Mouse (Mus musculus) frontal cortex, adult (tissue): ENCODE results near the gene Rpl36al.
"Not testable (repeated sequence)": the region's sequence is repeated elsewhere in the genome, so short reads cannot be mapped to it uniquely, and the experiment has no call there.

Source experiments
- ATAC-seq: cut with Nextera tagmentation; 2 replicates; pipeline ENCODE4 v1.9.2; 2017; ENCODE audit warnings: mild to moderate bottlenecking, moderate library complexity, mixed read lengths; ENCODE audit not compliant: low TSS enrichment

Rpl36al gene

DNA sequence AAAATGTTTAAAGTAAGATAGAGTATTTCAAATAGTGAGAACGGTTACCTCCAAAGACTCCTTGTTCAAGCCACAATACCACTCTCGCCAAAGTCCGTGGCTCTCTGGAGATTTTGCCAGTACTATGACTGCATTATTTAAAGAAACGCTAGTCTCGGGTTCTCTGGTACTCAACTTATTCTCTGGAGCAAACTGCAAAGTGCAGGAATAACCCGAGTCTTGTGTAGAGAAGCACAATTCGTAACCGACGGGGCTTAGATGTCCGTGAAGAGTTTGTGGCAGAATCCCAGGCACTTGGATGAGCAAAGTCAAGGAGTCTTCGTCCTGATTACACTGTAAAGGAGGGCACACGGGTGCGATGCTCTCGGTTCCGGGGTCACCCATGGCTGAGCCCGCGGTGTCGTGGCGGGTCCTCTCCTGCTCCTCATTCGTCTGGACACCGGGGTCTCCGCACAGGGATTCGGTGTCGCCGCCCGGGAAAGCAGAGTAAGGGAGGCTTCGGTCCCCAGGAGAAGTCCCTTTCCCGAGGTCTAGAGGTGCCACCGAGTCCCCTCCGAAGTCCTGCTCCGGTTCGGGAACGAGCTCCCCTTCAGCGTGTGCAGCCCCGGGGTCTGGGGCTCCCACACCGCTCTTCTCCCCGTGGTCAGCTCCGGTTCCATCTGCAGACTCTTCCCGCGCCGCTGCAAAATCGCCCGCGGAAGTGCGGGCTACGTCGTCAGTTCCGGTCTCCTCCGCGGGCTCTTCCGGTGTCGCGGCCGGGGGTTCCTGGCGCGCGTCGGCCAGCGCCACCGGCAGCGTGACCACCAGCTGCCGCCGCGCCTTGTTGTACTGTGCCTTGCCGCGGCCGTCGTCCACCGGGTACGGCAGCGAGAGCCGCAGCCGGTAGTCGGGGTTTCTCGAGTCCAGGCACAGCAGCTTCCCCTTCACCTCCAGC, 12.8 kb upstream of the Rpl36al start, which contains the start of gene Gm49383:
Gene Gm49383, minus strand, starts transcription at position 661 of the 934 bp plus-strand sequence.
- peak; percentile 93 for ATAC-seq

DNA sequence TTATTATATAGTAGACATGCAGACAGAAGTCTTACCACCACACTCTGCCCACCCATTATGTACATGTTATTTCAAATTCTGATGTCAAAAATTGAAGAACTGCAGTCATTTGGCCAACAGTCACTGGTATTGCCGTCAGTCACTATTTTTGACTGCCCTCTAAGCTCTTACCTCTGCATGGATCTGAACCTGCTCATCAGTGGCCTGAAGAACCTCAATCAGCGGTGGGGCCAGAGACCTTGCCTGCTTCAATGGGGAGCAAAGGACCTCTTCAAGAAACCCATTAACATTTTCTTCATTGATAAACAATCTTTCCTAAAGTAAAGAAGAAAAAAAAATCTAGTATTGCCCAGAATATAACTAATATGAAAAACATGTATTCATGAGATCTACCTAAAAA, 8.8 kb upstream of the Rpl36al start:
- ATAC-seq: no peak

DNA sequence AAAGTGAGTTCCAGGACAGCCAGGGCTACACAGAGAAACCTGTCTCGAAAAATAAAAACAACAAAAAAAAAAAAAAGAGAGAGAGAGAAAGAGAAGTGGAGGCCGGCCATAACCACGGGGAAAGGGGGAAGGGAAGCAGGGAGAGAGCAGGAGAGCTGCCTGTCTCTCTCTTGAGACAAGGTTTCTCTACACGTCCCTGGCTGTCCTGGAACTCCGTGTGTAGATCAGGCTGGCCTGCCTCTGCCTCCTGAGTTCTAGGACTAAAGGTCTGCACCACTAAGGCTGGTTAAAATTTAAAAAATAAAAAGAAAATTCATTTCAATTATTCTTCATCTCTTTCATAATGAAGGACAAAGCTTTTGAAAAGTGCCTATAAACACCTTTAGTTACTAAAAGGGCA, 7.5 kb upstream of the Rpl36al start:
- no peak for ATAC-seq

DNA sequence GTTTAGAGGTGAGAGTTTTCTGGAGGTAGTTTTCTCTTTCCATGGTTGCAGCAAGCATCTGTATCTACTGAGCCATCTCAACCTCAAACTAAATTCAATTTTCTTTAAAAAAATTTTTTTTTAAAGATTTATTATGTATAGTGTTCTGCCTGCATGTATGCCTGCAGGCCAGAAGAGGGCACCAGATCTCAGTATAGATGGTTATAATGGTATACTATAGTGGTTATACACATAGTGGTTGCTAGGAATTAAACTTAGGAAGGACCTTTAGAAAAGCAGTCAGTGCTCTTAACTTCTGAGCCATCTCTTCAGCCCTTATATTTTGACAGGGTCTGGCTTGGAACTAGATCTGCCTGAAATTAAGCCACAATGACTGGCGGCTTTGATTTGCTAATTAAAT, 6.6 kb upstream of the Rpl36al start:
- no peak for ATAC-seq

DNA sequence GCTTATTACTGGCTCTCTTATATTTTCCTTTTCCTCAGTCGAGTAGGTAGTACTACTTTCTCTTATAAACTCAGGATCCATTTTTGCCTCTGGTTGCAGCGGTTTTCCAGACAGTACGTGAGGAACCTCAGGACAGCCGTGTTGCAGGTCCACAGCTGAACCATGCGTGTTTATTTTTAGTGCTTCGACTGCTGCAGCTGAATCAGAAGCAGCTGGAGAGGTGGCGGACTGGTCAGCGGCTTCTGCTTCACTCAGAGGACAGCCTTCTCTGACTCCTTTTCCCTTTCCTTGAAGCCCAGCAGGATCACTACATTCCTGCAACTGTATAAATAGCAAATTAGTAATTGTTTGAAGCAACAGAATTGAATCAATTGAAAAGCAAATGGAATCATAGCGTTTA, 6.2 kb upstream of the Rpl36al start:
- no peak for ATAC-seq

DNA sequence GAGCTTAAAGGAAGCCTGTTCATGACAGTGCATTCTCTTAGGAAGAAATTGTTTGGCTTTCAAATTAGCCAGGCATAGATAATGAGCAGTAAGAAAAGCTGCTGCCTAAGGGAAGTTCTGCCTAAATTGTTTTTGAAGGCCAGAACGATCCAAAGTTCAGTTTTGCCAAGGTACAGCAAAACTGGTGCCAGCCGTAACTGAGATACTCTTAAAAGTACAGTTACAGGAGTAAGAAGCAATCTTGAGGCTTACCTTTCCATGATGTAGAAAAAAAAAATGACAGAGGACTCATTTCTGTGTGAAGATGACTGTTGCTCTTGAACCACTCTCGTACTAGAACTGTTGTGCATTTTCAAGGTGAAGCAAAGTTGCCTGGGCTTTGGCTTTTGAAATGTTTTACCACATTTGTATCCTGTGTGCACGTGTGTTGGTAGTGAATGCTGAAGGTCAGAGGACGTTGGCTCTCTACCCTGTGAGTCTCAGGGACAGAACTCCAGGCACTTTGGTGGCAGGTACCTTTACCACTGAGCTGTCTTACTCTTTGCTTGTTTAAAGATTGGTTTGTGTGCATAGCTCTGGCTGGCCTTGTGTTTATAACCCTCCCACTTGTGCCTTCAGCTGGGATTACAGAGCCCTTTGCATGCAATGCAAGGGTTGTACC, 3.1 kb upstream of the Rpl36al start:
- ATAC-seq: no peak

DNA sequence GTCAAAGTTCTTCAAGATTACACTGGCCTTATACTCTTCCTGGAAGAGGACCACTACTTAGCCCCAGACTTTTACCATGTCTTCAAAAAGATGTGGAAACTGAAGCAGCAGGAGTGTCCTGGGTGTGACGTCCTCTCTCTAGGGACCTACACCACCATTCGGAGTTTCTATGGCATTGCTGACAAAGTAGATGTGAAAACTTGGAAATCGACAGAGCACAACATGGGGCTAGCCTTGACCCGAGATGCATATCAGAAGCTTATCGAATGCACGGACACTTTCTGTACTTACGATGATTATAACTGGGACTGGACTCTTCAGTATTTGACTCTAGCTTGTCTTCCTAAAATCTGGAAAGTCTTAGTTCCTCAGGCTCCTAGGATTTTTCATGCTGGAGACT, 1.5 kb upstream of the Rpl36al start:
- no peak for ATAC-seq

DNA sequence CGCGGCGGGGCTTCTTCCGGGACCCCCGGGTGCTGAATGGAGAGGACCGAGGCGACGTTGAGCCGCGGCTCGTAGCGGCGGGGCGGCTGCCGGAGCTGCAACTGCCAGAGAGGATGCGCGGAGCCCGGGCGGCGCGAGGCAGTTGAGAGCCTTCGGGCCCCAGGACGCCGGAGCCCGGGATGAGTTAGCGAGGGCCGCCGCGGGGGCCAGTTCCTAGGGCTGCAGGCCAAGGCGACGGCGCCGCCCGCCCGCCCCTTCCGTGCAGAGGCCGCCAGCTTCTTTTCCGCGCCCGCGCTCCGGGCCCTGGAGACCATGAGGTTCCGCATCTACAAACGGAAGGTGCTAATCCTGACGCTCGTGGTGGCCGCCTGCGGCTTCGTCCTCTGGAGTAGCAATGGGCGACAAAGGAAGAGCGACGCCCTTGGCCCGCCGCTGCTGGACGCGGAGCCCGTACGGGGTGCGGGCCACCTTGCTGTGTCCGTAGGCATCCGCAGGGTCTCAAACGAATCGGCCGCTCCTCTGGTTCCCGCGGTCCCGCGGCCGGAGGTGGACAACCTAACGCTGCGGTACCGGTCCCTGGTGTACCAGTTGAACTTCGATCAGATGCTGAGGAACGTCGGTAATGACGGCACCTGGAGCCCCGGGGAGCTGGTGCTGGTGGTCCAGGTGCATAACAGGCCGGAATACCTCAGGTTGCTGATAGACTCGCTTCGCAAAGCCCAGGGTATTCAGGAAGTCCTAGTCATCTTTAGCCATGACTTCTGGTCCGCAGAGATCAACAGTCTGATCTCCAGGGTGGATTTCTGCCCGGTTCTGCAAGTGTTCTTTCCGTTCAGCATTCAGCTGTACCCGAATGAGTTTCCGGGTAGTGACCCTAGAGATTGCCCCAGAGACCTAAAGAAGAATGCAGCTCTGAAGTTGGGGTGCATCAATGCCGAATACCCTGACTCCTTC, 736 bp upstream of the Rpl36al start:
- ATAC-seq: peak; percentile 58

DNA sequence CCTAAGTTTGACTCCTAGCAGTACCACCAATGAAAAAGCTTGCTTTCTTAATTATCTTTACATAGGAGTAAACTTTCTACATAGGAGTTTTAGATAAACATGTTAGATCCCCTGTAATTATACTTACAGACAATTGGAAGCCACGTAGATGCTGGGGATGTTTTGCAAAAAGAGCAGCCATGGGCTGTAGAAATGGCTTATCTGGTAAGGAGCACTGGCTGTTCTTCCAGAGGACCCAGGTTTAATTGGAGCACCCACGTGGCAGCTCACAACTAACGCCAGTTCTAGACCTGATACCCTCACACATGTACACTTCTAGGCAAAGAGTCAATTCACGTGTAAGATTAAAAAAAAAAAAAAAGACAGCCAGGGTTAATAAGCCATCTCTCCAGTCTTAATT, 2.1 kb downstream of the Rpl36al start:
- no peak for ATAC-seq

DNA sequence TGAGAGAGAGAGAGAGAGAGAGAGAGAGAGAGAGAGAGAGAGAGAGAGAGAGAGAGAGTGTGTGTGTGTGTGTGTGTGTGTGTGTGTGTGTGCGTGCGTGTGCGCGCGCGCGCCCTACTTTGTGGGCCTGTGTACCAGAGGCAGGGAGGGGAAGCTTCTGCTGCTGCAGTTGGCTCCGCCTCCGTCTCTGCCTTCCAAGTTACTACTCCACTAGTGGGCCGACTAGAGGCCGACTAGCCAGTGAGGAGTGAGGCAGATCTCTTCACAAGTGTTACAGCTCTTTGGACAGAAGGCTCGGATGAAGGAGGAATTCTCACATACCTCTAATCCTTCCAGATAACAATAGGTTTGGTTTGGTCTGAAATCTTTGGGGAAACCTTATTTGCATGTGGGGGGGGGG, 4.5 kb downstream of the Rpl36al start:
- no peak for ATAC-seq

DNA sequence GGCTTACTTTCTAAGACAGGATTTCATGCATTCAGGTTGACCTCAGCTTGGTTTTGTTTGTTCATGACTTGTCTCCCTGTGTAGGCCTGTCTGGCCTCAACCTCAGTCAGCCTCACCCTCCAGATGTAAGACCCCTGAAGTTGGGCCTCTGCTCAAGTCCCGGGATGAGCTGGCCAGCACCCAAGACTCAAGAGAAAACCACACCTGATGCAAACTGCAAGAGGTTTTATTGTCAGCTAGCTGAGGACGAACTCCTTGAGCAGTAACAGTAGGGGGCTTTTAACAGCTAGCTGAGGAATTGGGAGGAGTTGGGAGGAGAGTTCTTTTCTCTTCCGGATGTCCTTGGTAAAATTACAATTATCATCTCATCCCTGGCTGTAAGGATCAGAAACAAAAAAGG, 6.4 kb downstream of the Rpl36al start:
- no peak for ATAC-seq

DNA sequence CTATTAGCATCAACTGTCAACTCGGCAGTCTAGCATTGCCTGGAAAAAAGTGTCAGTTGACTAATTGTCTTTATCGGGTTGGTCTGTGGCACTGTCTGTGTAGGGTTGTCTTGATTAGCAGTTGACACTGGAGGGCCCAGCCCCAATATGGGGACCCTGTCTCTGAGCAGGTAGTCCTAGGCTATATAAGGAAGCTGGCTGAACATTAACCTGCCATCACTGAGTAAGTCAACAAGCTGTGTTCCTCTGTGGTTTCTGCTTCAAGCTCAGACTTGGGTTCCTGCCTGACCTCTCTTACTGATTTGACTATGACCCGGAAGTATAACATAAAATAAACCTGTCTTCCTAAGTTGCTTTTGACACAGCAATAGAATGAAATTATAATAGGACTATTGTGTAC, 7.9 kb downstream of the Rpl36al start:
- ATAC-seq: no peak

DNA sequence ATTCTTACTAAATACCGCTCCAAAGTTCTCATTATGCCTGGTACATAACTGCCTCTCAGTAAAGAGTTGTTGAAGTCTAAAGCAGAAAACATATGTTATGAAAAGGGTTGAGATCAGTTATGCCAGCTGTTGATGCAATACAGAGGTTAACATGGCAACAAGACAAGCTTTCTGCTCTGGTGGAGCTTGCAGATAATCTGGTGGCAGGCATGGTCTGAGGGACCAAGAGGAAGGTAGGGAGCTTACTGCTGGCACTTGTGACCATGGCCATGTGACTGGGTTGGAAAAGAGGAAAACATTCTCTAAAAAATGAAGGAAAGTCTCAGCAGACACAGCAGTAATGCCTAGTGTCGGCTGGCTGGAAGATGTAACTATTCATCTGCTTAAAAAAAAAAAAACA, 12.6 kb downstream of the Rpl36al start:
- no peak for ATAC-seq

DNA sequence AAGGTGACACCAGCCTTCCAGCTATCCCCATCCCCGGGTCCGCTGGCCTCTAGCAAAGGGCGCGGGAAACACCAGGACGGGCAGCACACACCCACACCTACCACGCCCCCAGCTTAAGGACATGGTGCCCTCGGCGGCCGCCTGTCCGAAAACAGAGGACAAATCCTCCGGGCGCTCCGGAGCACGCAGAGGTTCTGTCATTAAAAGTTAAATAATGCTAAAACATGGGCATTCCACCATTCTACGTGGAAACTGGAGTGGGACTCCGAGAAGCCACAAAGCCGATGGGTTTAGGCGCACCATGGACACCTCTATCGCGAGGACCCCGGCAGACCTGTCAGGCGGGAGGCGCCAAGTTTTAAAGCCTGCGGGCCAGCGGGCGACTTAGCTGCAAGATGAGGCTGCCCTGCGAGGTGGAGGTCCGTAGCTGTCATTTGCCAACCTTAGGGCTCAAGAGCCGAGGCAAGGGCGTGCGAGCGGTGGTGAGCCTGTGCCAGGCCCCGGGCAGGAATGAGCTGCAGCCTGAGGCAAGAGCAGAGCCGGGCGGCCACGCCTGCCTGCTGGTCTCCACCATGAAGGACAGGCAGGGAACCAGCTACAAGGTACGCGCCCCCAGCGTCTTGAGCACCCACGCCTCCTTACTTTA, 15.3 kb downstream of the Rpl36al start, which contains the start of gene Lrr1:
Gene Lrr1, plus strand, starts transcription at position 354 of the 646 bp plus-strand sequence.
- peak; percentile 97 for ATAC-seq

DNA sequence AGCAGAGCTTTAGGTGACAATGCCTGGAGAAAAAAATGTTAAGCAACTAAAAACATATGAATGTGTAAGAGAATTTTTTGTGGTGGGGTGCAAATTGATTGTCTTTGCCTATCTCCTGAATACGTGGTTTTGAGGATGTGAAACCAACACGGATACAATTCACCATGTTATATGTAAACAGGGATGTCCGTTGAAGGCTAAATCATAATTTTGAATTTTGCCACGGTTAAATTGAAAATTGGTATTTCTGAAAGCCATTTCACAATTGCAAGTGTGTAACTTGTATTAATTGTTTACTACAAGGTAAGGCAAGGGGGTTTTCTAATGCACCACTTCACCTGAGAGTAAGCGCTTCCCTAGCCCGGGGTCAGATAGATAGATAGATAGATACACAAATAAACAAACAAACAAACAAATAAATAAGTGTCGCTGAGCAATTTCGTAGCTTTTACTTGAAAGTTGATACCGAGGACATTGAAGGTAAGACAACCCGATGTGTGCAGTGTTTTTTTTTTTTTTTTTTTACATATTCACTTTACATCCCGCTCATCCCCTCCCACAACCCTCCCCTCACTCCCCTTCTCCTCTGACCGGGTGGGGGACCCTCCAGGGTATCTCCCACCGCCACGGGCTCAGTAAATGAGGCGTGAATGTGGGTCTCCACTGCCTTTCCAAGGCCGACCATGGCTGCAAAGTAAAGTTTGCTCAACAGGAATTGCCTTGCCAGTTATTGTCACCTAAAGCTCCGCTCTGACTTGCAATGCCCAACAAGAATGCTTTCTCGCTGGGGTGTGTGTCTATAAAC, 16.0 kb downstream of the Rpl36al start:
- peak; percentile 50; the same call in 1 of the 2 replicates for ATAC-seq

DNA sequence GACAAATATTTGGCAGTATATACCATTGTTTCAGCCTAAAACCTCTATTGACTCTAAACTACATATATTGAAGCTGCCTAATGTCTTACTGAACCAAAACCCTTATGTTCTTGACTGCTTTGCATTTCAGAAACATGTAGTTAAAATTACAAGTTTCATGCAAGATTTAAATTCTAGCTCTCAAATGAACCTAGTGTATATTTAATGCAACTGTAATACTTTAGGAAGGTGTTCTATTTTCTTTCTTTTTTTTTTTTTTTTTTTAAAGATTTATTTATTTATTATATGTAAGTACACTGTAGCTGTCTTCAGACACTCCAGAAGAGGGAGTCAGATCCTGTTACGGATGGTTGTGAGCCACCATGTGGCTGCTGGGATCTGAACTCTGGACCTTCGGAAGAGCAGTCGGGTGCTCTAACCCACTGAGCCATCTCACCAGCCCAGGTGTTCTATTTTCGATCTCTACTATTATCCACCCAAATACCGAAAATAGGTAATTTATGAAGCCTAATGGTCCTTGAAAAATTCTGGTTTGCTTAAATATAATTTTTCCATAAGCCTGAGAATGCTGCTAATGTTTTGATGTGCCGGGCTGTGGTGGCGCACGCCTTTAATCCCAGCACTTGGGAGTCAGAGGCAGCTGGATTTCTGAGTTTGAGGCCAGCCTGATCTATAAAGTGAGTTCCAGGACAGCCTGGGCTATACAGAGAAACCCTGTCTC, 16.9 kb downstream of the Rpl36al start:
- not testable (repeated sequence) for ATAC-seq

DNA sequence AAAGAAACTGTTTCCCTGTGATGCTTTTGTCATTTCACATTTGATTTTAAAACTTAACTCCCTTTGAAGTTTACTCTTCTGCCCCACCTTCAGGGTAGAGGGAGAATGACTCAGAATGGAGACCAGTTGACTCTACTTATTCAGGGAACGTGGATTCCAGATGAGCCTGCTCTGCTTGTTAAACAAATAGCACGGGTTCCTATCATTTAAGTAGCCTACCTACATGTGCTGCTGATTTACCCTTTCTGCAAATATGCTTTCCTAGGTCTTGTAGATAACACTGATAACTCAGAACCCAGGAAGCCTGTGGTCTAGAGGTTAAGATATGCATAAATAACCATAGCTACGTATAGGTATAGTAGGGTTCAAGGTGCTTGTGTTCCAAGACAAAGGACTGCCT, 19.0 kb downstream of the Rpl36al start:
- ATAC-seq: no peak

DNA sequence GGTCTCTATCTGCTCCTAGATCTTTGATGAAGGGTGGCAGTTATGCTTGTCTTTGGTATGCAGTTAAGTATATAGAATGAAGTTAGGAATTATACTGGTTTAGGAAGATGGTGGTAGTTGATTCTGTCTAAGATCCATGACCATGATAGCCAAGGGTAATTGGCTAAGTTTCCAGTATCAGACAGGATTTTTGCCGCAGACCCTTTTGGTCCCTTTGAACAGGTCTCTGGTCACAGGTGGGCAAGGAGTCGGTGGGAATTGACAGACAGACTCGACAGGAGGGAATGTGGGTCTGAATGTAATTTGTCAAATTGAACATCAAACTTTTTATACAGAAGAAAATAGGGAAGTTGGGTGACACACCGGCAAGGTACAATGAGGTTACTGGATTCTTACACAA, 20.3 kb downstream of the Rpl36al start:
- ATAC-seq: not testable (repeated sequence)

DNA sequence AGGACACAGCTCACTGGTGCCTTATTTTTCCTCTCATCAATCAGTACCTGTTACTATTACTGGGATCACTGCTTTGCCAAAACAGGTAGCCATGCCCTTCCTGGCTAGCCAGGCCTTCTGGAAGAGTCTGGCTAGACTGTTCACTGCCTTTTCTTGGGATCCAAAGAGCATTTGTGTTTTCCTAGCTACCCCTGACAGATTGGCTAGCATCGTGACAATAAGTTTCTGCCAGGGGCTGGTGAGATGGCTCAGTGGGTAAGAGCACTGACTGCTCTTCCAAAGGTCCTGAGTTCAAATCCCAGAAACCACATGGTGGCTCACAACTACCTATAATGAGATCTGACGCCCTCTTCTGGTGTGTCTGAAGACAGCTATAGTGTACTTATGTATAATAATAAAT, 23.2 kb downstream of the Rpl36al start:
- not testable (repeated sequence) for ATAC-seq

DNA sequence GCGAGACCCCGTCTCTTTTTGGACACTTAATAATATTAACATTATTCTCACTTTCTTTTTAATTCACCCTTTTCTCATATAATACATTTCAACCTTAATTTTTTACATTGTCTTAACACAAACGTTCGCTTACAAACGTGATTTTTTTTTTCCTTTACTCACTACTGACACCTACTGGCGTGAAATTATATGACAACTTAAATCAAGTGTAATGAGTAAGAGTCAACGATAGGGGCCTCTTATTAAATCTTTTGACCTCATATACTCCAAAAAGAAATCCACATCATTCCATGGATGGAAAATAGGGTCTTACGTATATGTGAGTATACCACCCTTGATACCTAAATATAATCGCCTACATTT, 24.3 kb downstream of the Rpl36al start:
- peak; percentile 8; the same call in 1 of the 2 replicates for ATAC-seq
